ENCODE assay signal across 10 mouse cellular contexts in genomic region chr16:90298426-90299300, GRCm38 (mm10). TPM values are rescaled to one million over a fixed set of nuclear protein-coding genes. Genes with fewer than 3 reads are reported as not detected.
DNase-seq lines count a peak whose midpoint lies in the region; ATAC-seq and TF ChIP-seq lines count a peak whose summit lies in the region.
"Had no signal": no experiment of that assay in that cellular context is flagged by ENCODE, and none has a peak within 500 bp of the region (broad histone marks: within the 10 kb centered on the region; RNA-seq: fewer than 3 reads in every experiment).

No protein-coding gene starts in this region.

- no peak for TF ChIP-seq CTCF in intestine, postnatal 0 days (IDR thresholded peaks at IDR 0.05; ENCODE audit: low read depth)

- no peak for DNase-seq in heart, postnatal 25 days (ENCODE audit: low spot score)
- DNase-seq in thymus, postnatal 36 days, result no peak
- DNase-seq in adrenal gland, adult 18-20 months (ENCODE audit: low spot score in 2 of 2), result no peak
- DNase-seq in gastrocnemius, adult 18-20 months (ENCODE audit: low spot score), result no peak
- DNase-seq: cerebellum, postnatal 14 days; lung, adult 18-20 months had no signal

- 21% methylated on average over 21 of the region's 21 CpGs for WGBS in heart, embryonic 12.5 days
- 12% methylated on average over 21 of the region's 21 CpGs for WGBS in embryonic facial prominence, embryonic 15.5 days
- 17% methylated on average over 21 of the region's 21 CpGs for WGBS in intestine, postnatal 0 days

- 0 out of 2 replicates have a peak, but pooled peaks cover 3% of the 10 kb centered on the region for H3K9me3 ChIP-seq in heart, embryonic 12.5 days (replicated peaks)
- no peaks in the 10 kb centered on the region for H3K9me3 ChIP-seq in embryonic facial prominence, embryonic 15.5 days (replicated peaks)
- no peaks in the 10 kb centered on the region for H3K9me3 ChIP-seq in intestine, postnatal 0 days (ENCODE audit: control insufficient read depth)

- no peak overlapping the region for H3K4me3 ChIP-seq in heart, embryonic 12.5 days
- 0 out of 2 replicates have a peak overlapping the region, but pooled peaks have one; percentile 4 for H3K4me3 ChIP-seq in embryonic facial prominence, embryonic 15.5 days (replicated peaks)
- no peak overlapping the region for H3K4me3 ChIP-seq in intestine, postnatal 0 days (ENCODE audit: low read depth, low read length)

- no peak overlapping the region for H3K27ac ChIP-seq in heart, embryonic 12.5 days (ENCODE audit: poor library complexity, severe bottlenecking)
- no peak overlapping the region for H3K27ac ChIP-seq in embryonic facial prominence, embryonic 15.5 days (replicated peaks)
- no peak overlapping the region for H3K27ac ChIP-seq in intestine, postnatal 0 days (ENCODE audit: low read depth, low read length)

- H3K9ac ChIP-seq in heart, embryonic 12.5 days, result no peak overlapping the region
- no peak overlapping the region for H3K9ac ChIP-seq in embryonic facial prominence, embryonic 15.5 days
- no peak overlapping the region for H3K9ac ChIP-seq in intestine, postnatal 0 days (ENCODE audit: low read depth, low read length)

- H3K4me2 ChIP-seq in heart, embryonic 12.5 days, result peak overlapping the region; percentile 48
- peak overlapping the region; percentile 12; the same call in 1 of the 2 replicates for H3K4me2 ChIP-seq in embryonic facial prominence, embryonic 15.5 days (replicated peaks)
- H3K4me2 ChIP-seq in intestine, postnatal 0 days (replicated peaks; ENCODE audit: low read depth), result peak overlapping the region; percentile 25

- H3K4me1 ChIP-seq in heart, embryonic 12.5 days (replicated peaks), result peaks cover 17% of the 10 kb centered on the region
- H3K4me1 ChIP-seq in embryonic facial prominence, embryonic 15.5 days, result no peaks in the 10 kb centered on the region
- no peaks in the 10 kb centered on the region for H3K4me1 ChIP-seq in intestine, postnatal 0 days (replicated peaks; ENCODE audit: control insufficient read depth, insufficient read depth, low read length)

- no peaks in the 10 kb centered on the region for H3K36me3 ChIP-seq in heart, embryonic 12.5 days
- no peaks in the 10 kb centered on the region for H3K36me3 ChIP-seq in embryonic facial prominence, embryonic 15.5 days
- no peaks in the 10 kb centered on the region for H3K36me3 ChIP-seq in intestine, postnatal 0 days (ENCODE audit: control insufficient read depth, insufficient read depth)

- intact Hi-C loops in heart, postnatal 25 days (cut with DNase I), result no loop called here

- ATAC-seq in heart, embryonic 12.5 days (ENCODE audit: insufficient number of reproducible peaks, low FRiP score), result no peak
- peak; percentile 39 for ATAC-seq in CD4-positive, CD25-positive, alpha-beta regulatory T cell, adult 4 months
- ATAC-seq in embryonic facial prominence, embryonic 15.5 days (ENCODE audit: insufficient number of reproducible peaks, low FRiP score, low TSS enrichment, low read depth), result no peak
- ATAC-seq in intestine, postnatal 0 days, result no peak

- peaks cover 16% of the 10 kb centered on the region for H3K27me3 ChIP-seq in heart, embryonic 12.5 days (replicated peaks)
- H3K27me3 ChIP-seq in embryonic facial prominence, embryonic 15.5 days, result no peaks in the 10 kb centered on the region
- 0 out of 2 replicates have a peak, but pooled peaks cover 6% of the 10 kb centered on the region for H3K27me3 ChIP-seq in intestine, postnatal 0 days (replicated peaks; ENCODE audit: control insufficient read depth, insufficient read depth, low read length)

RNA-seq across cellular contexts. Expression of gene Scaf4, which starts 14.4 kb away (rescaled TPM):
- 27.3 and 29.7 TPM in 2 replicates for polyA plus RNA-seq in heart, embryonic 12.5 days (2016; fragmentation: Nextera tagmentation; extraction: Ambion mirVana)
- 10 to 100 TPM; 17.5 to 21.8 TPM for total RNA-seq in heart, postnatal 25 days (2021)
- 10 to 100 TPM in 1 of 2 experiments, 1 to 10 TPM in 1; 9.9 to 11.4 TPM for polyA plus RNA-seq in CD4-positive, CD25-positive, alpha-beta regulatory T cell, adult 4 months (2017; shearing (Covaris generic))
- polyA plus RNA-seq in embryonic facial prominence, embryonic 15.5 days (2015; fragmentation: Nextera tagmentation; extraction: Ambion mirVana), result 27.9 and 31.3 TPM in 2 replicates
- 9.3 and 11.9 TPM in 2 replicates for polyA plus RNA-seq in intestine, postnatal 0 days (2015; fragmentation: Nextera tagmentation; extraction: Ambion mirVana)
- total RNA-seq in adrenal gland, adult 18-20 months (2021), result 10 to 100 TPM; 39.5 to 44.7 TPM
- 10 to 100 TPM; 15.5 to 17.4 TPM for total RNA-seq in gastrocnemius, adult 18-20 months (2021)
